In genomic region chr7:130520049-130520425, GRCm38 (mm10) we compare ENCODE assay signal across 8 mouse cellular contexts. TPM values are rescaled to one million over a fixed set of nuclear protein-coding genes. Genes with fewer than 3 reads are reported as not detected.
DNase-seq lines count a peak whose midpoint lies in the region; ATAC-seq and TF ChIP-seq lines count a peak whose summit lies in the region.

Gene Ate1 (minus strand): TSS chr7:130520369.

- no peak for TF ChIP-seq EP300 in heart, adult 2 months (IDR thresholded peaks at IDR 0.05; ENCODE audit: insufficient read depth, low read depth, low read length)

- DNase-seq in heart, adult 2 months, result no peak
- DNase-seq in heart, adult 9 months (ENCODE audit: low spot score in 2 of 2), result no peak
- DNase-seq in adrenal gland, adult 8-10 months, result no peak
- peak; percentile 17 for DNase-seq in forelimb bud, embryonic 11.5 days (ENCODE audit: low read depth, low spot score)
- no peak for DNase-seq in MN1 (ENCODE audit: low spot score)
- DNase-seq in embryo, embryonic 9.5 days (ENCODE audit: extremely low spot score), result no peak

- H3K4me3 ChIP-seq in heart, adult 2 months, result peak within 1 kb of the TSS; percentile 94
- H3K4me3 ChIP-seq in hindbrain, embryonic 16.5 days (ENCODE audit: low read length), result peak within 1 kb of the TSS; percentile 87
- H3K4me3 ChIP-seq in liver, embryonic 16.5 days (ENCODE audit: low read depth, low read length), result peak within 1 kb of the TSS; percentile 88

- 13% methylated on average over 20 of the region's 20 CpGs for WGBS in heart, adult 2 months
- 16% methylated on average over 20 of the region's 20 CpGs for WGBS in hindbrain, embryonic 16.5 days
- 19% methylated on average over 20 of the region's 20 CpGs for WGBS in liver, embryonic 16.5 days (ENCODE audit: insufficient replicate concordance)

- H3K4me2 ChIP-seq in hindbrain, embryonic 16.5 days (ENCODE audit: low read length), result peak within 1 kb of the TSS; percentile 83
- peak within 1 kb of the TSS; percentile 83 for H3K4me2 ChIP-seq in liver, embryonic 16.5 days (ENCODE audit: low read depth, low read length)

- peaks cover 13% of the 10 kb centered on the region for H3K36me3 ChIP-seq in heart, adult 2 months (ENCODE audit: control insufficient read depth, insufficient read depth, low read length)
- H3K36me3 ChIP-seq in hindbrain, embryonic 16.5 days (ENCODE audit: control insufficient read depth, insufficient read depth, low read length), result no peaks in the 10 kb centered on the region
- H3K36me3 ChIP-seq in liver, embryonic 16.5 days (ENCODE audit: control insufficient read depth, insufficient read depth), result no peaks in the 10 kb centered on the region

- peak within 1 kb of the TSS; percentile 93 for H3K9ac ChIP-seq in heart, adult 2 months (ENCODE audit: low read depth, low read length)
- peak within 1 kb of the TSS; percentile 97 for H3K9ac ChIP-seq in hindbrain, embryonic 16.5 days (ENCODE audit: low read depth, low read length)
- peak within 1 kb of the TSS; percentile 95 for H3K9ac ChIP-seq in liver, embryonic 16.5 days (ENCODE audit: low read depth, low read length)

- no peaks in the 10 kb centered on the region for H3K4me1 ChIP-seq in heart, adult 2 months (ENCODE audit: control insufficient read depth, insufficient read depth, low read length)
- peaks cover 20% of the 10 kb centered on the region for H3K4me1 ChIP-seq in hindbrain, embryonic 16.5 days (ENCODE audit: control insufficient read depth, insufficient read depth, low read depth, low read length)
- H3K4me1 ChIP-seq in liver, embryonic 16.5 days (ENCODE audit: control insufficient read depth, low read depth, low read length), result peaks cover 14% of the 10 kb centered on the region

- intact Hi-C loops in heart, adult 2 months (cut with DNase I), result no loop called here

- H3K9me3 ChIP-seq in hindbrain, embryonic 16.5 days (ENCODE audit: control insufficient read depth, low read length), result no peaks in the 10 kb centered on the region
- H3K9me3 ChIP-seq in liver, embryonic 16.5 days (replicated peaks; ENCODE audit: control insufficient read depth, low read length), result no peaks in the 10 kb centered on the region

- H3K79me2 ChIP-seq in heart, adult 2 months (replicated peaks; ENCODE audit: control insufficient read depth, insufficient read depth, low read length), result no peaks in the 10 kb centered on the region; the same call in 1 of the 2 replicates

- H3K27ac ChIP-seq in heart, adult 2 months, result peak within 1 kb of the TSS; percentile 94
- peak within 1 kb of the TSS; percentile 98 for H3K27ac ChIP-seq in hindbrain, embryonic 16.5 days (ENCODE audit: low read depth, low read length)
- peak within 1 kb of the TSS; percentile 86 for H3K27ac ChIP-seq in liver, embryonic 16.5 days (ENCODE audit: low read length)

- ATAC-seq in hindbrain, embryonic 16.5 days, result no peak
- no peak for ATAC-seq in liver, embryonic 16.5 days (ENCODE audit: low read depth)

- TF ChIP-seq CTCF in heart, adult 2 months (IDR thresholded peaks at IDR 0.05), result no peak

- no peak for TF ChIP-seq POLR2A in heart, adult 2 months (IDR thresholded peaks at IDR 0.05; ENCODE audit: insufficient read depth, low read depth, low read length)

- no peaks in the 10 kb centered on the region for H3K27me3 ChIP-seq in heart, adult 2 months (ENCODE audit: control insufficient read depth, insufficient read depth, low read length)
- no peaks in the 10 kb centered on the region for H3K27me3 ChIP-seq in hindbrain, embryonic 16.5 days (replicated peaks; ENCODE audit: control insufficient read depth, insufficient read depth, low read length)
- H3K27me3 ChIP-seq in liver, embryonic 16.5 days (ENCODE audit: control insufficient read depth, insufficient read depth, low read depth, low read length), result no peaks in the 10 kb centered on the region

RNA-seq across cellular contexts. Expression of gene Ate1, which starts in this region (rescaled TPM):
- total RNA-seq in heart, adult 2 months (2021), result 10 to 100 TPM; 34.1 to 34.9 TPM
- 8.9 and 18.1 TPM in 2 replicates for polyA plus RNA-seq in heart, adult 2 months (2012; rRNA removed)
- 10 to 100 TPM; 38.1 to 62.3 (median 49.4) TPM for total RNA-seq in adrenal gland, adult 8-10 months (2022)
- 102 and 109 TPM in 2 replicates for polyA plus RNA-seq in hindbrain, embryonic 16.5 days (2015; fragmentation: Nextera tagmentation; extraction: Ambion mirVana)
- polyA plus RNA-seq in liver, embryonic 16.5 days (2015; fragmentation: Nextera tagmentation; extraction: Ambion mirVana), result 19.2 and 19.4 TPM in 2 replicates
